Mouse (Mus musculus): ENCODE data around the gene Tmem165. TPM values are rescaled to one million over a fixed set of nuclear protein-coding genes. Genes with fewer than 3 reads are reported as not detected.

Tmem165 gene
- total and polyA plus RNA-seq, 2 experiments: 11.0 to 15.1 TPM

DNA sequence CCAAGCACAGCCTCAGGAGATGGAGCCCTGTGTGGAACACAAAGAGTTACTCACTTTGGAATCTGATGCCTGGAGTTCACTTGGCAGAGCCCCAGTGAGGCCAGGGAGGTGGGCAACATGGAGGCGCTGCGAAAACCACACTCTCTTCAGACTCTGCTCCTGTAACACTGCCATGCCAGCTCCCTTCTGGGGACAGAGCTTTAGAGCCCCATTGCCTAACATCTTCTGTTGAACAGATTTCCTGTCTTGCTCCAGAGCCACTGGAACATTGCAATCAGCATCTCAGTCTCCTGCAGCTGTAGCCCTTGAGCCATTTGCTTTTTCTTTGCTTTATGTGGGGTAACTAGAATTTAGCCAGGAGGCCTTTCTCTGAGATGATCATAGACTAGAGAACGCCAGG is 1.4 kb upstream of the Tmem165 start:
- TF ChIP-seq POLR2A (IDR thresholded peaks at IDR 0.05; ENCODE audit: extremely low read depth, insufficient read depth, low read length) (no peak), CTCF (IDR thresholded peaks at IDR 0.05; ENCODE audit: low read depth, low read length) (no peak)

GRCm38 (mm10) chr5:76183043-76183749 is 484 bp upstream of the Tmem165 start:
- Histone ChIP-seq H3K36me3 (ENCODE audit: control insufficient read depth, insufficient read depth, low read length) (no peaks in the 10 kb centered on the region; the same call in 1 of the 2 replicates), H3K27ac (replicated peaks; ENCODE audit: insufficient read depth, low read depth, low read length) (0 out of 2 replicates have a peak overlapping the region, but pooled peaks have one; percentile 3)
- no peak for DNase-seq (ENCODE audit: extremely low read depth, low read depth, low spot score)

More for the DNA sequence above, 1.4 kb upstream of the Tmem165 start:
- peaks cover 6% of the 10 kb centered on the region for H3K4me1 ChIP-seq (ENCODE audit: control insufficient read depth, insufficient read depth, low read length)
- no peak overlapping the region for H3K4me3 ChIP-seq (ENCODE audit: insufficient read depth, low read depth, low read length)
- no peak for DNase-seq (ENCODE audit: extremely low read depth, low read depth, low spot score)
- no peaks in the 10 kb centered on the region; the same call in 1 of the 2 replicates for H3K79me2 ChIP-seq (ENCODE audit: control insufficient read depth, insufficient read depth, low read length)
- no peak overlapping the region for H3K27ac ChIP-seq (replicated peaks; ENCODE audit: insufficient read depth, low read depth, low read length)
- WGBS: 80% methylated on average over 3 of the region's 3 CpGs
- H3K36me3 ChIP-seq (ENCODE audit: control insufficient read depth, insufficient read depth, low read length): no peaks in the 10 kb centered on the region
- H3K27me3 ChIP-seq (ENCODE audit: control insufficient read depth, insufficient read depth, low read length): no peaks in the 10 kb centered on the region
- H3K9ac ChIP-seq (ENCODE audit: low read depth, low read length): no peak overlapping the region

DNA sequence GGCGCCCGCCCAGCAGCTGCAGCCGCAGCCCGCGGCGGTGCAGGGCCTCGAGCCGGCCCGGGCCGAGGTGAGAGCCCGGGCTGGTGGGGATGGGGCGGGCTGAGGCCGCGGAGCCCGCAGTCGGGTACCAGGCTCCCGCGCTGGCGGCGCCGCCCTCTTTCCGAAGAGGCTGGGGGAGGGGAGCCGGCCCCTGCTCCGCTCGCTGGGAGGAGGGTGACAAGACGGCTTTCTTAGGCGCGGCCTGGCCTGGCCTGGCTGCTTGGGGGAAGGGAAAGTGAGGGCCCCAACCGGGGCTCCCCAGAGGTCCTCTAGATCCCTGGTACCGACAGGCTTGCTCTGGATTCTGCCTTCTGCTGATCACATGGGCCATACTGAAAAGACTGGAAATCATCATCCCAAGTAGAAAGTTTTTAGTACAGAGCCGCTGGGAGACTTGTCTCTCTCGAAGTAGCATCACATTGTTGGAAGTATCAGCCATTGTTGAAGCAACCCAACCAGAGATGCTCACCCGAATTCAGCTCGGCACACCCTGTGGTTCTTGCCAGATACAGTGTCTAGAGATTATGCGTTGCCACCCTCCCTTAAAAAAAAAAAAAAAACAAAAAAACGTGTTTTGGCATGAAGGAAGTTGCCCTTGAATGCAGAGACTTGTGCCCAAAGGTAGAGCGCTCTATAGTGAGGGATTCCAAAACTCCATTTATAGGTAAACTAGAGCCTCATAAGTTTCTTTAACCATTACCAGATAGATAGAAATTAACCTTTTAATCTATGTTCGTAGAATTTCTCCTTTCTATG is 803 bp downstream of the Tmem165 start:
- WGBS: 7% methylated on average over 38 of the region's 38 CpGs
- TF ChIP-seq CTCF (IDR thresholded peaks at IDR 0.05; ENCODE audit: low read depth, low read length): no peak
- no peak for TF ChIP-seq POLR2A (IDR thresholded peaks at IDR 0.05; ENCODE audit: extremely low read depth, insufficient read depth, low read length)
- Histone ChIP-seq H3K27ac (replicated peaks; ENCODE audit: insufficient read depth, low read depth, low read length) (peak overlapping the region; percentile 19; the same call in 1 of the 2 replicates), H3K9ac (ENCODE audit: low read depth, low read length) (peak overlapping the region; percentile 94), H3K79me2 (ENCODE audit: control insufficient read depth, insufficient read depth, low read length) (no peaks in the 10 kb centered on the region; the same call in 1 of the 2 replicates), H3K27me3 (ENCODE audit: control insufficient read depth, insufficient read depth, low read length) (no peaks in the 10 kb centered on the region), H3K36me3 (ENCODE audit: control insufficient read depth, insufficient read depth, low read length) (no peaks in the 10 kb centered on the region; the same call in 1 of the 2 replicates), H3K4me3 (ENCODE audit: insufficient read depth, low read depth, low read length) (peak overlapping the region; percentile 97), H3K4me1 (ENCODE audit: control insufficient read depth, insufficient read depth, low read length) (peaks cover 6% of the 10 kb centered on the region)
- no peak for DNase-seq (ENCODE audit: extremely low read depth, low read depth, low spot score)

More at GRCm38 (mm10) chr5:76183043-76183749, 484 bp upstream of the Tmem165 start:
- TF ChIP-seq POLR2A (IDR thresholded peaks at IDR 0.05; ENCODE audit: extremely low read depth, insufficient read depth, low read length) (no peak), CTCF (IDR thresholded peaks at IDR 0.05; ENCODE audit: low read depth, low read length) (no peak)
- Histone ChIP-seq H3K4me1 (ENCODE audit: control insufficient read depth, insufficient read depth, low read length) (peaks cover 6% of the 10 kb centered on the region), H3K79me2 (ENCODE audit: control insufficient read depth, insufficient read depth, low read length) (no peaks in the 10 kb centered on the region; the same call in 1 of the 2 replicates), H3K27me3 (ENCODE audit: control insufficient read depth, insufficient read depth, low read length) (no peaks in the 10 kb centered on the region), H3K4me3 (ENCODE audit: insufficient read depth, low read depth, low read length) (peak overlapping the region; percentile 97), H3K9ac (ENCODE audit: low read depth, low read length) (peak overlapping the region; percentile 35)
- WGBS: 43% methylated on average over 17 of the region's 17 CpGs

GRCm38 (mm10) chr5:76187885-76188284 is 4.2 kb downstream of the Tmem165 start:
- no peaks in the 10 kb centered on the region; the same call in 1 of the 2 replicates for H3K36me3 ChIP-seq (ENCODE audit: control insufficient read depth, insufficient read depth, low read length)
- TF ChIP-seq POLR2A (IDR thresholded peaks at IDR 0.05; ENCODE audit: extremely low read depth, insufficient read depth, low read length): no peak
- TF ChIP-seq CTCF (IDR thresholded peaks at IDR 0.05; ENCODE audit: low read depth, low read length): no peak
- H3K27me3 ChIP-seq (ENCODE audit: control insufficient read depth, insufficient read depth, low read length): no peaks in the 10 kb centered on the region
- 89% methylated on average over 5 of the region's 5 CpGs for WGBS
- no peak overlapping the region for H3K4me3 ChIP-seq (ENCODE audit: insufficient read depth, low read depth, low read length)
- H3K9ac ChIP-seq (ENCODE audit: low read depth, low read length): no peak overlapping the region
- peaks cover 6% of the 10 kb centered on the region for H3K4me1 ChIP-seq (ENCODE audit: control insufficient read depth, insufficient read depth, low read length)
- no peak for DNase-seq (ENCODE audit: extremely low read depth, low read depth, low spot score)
- no peak overlapping the region for H3K27ac ChIP-seq (replicated peaks; ENCODE audit: insufficient read depth, low read depth, low read length)
- peaks cover 3% of the 10 kb centered on the region; the same call in 1 of the 2 replicates for H3K79me2 ChIP-seq (ENCODE audit: control insufficient read depth, insufficient read depth, low read length)

DNA sequence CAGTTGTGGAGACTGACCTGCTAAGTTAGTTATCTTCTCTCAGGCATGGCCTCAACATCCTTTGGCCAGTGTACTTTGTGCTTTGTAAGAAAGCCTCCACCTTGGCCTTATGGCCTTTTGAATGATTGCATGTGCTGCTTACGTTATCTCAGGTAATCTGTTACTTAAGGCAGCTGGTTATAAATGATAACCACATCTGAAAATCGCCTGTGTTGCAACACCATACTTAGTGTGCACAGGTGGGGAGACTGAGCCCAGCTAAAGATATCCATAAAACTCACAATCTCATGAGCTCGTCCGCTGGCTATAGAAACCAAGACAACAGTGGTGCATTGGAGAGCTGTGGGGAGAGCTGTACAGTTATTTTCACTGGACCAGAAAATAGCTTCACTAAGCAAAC is 6.9 kb downstream of the Tmem165 start:
- DNase-seq (ENCODE audit: extremely low read depth, low read depth, low spot score): no peak
- no peak for TF ChIP-seq POLR2A (IDR thresholded peaks at IDR 0.05; ENCODE audit: extremely low read depth, insufficient read depth, low read length)
- TF ChIP-seq CTCF (IDR thresholded peaks at IDR 0.05; ENCODE audit: low read depth, low read length): no peak
- 87% methylated on average over 4 of the region's 4 CpGs for WGBS
- no peaks in the 10 kb centered on the region for H3K4me1 ChIP-seq (ENCODE audit: control insufficient read depth, insufficient read depth, low read length)
- H3K4me3 ChIP-seq (ENCODE audit: insufficient read depth, low read depth, low read length): no peak overlapping the region
- H3K27ac ChIP-seq (replicated peaks; ENCODE audit: insufficient read depth, low read depth, low read length): no peak overlapping the region
- no peak overlapping the region for H3K9ac ChIP-seq (ENCODE audit: low read depth, low read length)
- no peaks in the 10 kb centered on the region for H3K27me3 ChIP-seq (ENCODE audit: control insufficient read depth, insufficient read depth, low read length)
- H3K36me3 ChIP-seq (ENCODE audit: control insufficient read depth, insufficient read depth, low read length): no peaks in the 10 kb centered on the region; the same call in 1 of the 2 replicates
- peaks cover 3% of the 10 kb centered on the region; the same call in 1 of the 2 replicates for H3K79me2 ChIP-seq (ENCODE audit: control insufficient read depth, insufficient read depth, low read length)
